Mouse (Mus musculus): ENCODE data around the gene Epha5. TPM values are rescaled to one million over a fixed set of nuclear protein-coding genes. Genes with fewer than 3 reads are reported as not detected.

Gene Epha5
- total RNA-seq, 4 experiments from 2014 or later = 0.03 to 0.12 (median 0.06) TPM; not detected in 1

DNA sequence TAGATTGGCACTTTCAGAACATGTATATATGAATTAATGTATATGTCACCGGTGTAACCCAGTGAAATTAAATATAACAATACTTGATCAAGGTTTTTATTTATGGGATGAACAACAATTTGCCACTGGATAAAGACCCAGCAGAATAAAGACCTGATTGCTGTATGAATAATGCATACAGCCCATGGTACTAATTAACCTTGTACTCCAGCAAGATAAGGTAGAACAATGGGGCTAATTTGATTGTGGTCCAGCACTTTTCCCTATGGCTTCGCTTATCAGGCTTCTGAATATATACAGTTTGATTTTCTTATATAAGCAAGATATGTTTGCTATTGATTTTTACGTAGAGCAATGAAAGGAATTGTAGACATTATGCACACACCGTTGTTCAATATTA lies 103.6 kb downstream of the Epha5 start:
- no peak for DNase-seq (ENCODE audit: low spot score)

DNA sequence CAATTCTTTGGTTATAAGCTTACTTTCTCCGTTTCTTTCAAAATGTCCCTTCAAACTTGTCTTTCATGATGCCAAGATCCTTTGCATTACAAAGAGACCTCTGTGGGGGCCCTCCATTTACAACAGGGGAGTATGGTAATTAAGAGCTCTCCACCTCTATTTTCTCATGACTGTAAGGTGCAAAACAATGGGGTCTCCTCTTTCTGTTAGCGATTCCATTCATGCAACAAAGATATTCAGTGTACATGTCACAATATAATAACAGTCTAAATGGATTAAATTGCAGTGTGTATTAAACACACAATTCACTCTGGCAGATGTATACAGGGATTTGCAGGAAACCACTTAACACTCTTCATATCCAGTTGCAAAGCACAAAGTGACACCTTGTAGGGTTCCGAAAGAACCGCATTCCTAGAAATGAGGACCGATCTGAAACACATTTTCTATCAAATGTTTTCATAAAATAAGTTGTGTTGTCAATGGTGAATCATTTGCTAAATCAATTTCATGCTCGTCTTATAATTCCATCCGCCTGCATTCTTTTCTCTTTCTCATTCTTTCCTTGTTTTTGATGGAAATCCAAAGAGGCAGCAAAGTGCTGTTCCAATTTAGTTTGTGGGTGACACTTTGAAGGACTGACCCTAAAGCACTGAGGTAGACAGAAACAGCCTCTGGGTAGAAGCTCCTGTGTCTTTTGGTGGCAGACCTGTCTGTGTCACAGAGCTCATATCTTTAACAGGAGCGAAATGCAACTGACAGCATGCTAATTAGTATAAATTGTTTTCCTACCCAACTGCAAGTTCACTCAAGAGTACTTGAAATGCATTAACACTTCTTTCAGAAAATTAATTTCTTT lies 118.1 kb downstream of the Epha5 start:
- no peak for DNase-seq (ENCODE audit: low spot score)

DNA sequence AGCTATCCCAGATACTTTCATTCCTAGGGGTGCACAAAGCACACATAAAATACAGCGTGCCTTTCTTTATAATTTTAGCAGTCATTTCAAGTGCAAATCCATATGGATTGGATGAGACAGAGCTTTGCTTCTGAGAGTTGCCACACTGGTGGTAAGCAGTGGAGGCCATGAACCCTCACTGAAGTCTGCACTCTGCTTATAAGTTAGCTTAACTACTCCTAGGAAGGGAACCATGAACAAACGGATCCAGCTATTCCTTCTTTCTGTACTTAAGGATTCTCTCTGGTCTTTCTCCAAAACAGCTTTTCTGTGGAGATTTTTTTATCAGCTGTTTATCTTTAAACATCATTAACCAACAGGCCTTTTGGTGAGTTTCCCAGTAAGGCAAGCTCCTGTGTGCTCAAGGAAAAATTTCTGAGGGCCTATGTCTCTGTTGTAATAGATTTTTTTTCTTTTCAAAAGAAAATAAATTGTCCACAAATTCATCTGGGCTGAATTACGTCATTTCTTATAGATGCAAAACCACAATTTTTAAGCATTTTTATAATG lies 127.7 kb downstream of the Epha5 start:
- no peak for DNase-seq (ENCODE audit: low spot score)

DNA sequence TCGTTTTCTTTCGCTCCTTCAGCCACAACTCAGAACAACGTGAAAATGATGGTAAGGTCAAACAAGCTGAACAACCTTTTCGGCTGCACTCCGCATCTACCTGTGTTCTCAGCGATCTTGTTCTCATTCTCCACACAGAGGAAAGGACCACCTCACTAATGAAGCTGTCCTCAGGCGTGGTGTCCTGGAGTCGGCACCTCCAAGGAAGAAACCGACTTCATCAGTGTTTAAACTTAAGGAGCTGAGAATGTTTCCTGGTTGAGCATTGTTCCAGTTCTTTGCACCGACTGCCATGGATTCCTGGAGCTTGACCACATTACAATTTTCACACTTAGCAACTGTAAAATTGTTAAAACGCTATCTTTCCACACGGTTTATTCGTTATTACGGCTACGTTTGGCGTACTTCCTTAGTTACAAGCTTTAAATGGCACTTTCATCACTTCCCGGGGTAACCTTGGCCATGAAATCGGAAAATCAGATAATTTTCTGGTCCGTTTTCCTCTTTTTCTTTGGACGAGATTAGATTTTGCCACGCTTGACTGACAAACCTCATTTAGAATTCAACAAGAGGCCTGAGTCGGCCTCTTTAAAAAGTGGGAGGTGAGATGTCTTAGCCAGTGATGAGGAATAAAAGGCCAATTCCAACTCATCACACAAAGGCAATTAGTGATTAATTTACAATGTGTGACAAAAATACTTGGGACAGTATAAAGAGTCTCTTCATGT lies 135.7 kb downstream of the Epha5 start:
- no peak for DNase-seq (ENCODE audit: low spot score)

DNA sequence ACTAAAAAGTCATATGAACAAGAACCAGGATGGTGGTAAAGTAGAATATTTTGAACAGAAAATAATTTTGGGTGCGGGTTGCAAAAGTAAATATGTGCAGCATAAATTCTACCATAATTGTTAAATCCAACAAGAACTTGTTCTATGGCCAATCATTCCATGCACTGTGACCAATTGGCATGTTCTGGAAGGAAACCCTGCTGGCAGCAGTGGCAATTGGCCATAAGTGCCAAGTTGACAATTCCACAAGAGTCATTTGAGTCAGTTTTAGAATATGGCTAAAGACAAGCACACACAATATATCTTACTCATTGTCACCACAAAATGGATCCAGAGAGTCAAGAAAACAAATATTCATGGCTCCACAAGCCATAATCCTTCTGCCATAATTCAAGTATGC lies 140.2 kb downstream of the Epha5 start:
- DNase-seq (ENCODE audit: low spot score) = no peak

DNA sequence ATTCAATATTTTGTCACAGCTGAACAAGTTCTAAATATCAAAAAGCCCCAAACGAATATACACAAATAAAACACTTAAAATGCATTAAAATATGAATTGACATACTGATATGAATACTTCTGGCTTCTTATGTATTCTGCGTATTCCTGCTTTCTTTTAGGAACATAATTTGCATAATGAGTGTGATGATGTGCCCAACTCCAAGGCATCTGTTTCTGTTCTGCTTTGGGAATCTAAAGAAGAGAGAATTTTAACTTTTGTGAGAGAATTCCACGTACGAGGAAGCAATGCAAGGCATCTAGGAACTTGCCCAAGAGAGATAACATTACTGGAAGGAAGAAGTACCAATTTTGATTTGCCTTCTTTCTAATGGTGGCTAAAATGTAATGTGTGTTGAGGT lies 151.8 kb downstream of the Epha5 start:
- DNase-seq (ENCODE audit: low spot score) = no peak

DNA sequence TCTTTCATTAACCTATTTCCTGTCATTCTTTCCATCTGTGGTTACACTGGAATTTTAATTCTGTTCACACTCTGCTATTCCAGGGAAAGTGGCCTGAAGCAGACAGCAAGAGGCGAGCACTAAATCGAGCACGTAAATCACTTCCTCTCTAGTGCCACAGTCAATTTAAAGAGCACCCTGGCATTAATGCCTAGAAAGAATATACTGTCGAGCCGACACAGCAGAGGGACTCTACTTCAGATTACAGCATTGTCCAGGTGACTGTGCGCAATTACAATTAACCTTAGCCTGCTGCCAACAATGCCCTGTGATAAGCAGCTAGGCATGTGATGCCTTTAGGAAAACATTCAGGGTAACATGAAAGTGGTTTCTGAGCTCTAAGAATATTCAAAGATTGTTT lies 153.2 kb downstream of the Epha5 start:
- DNase-seq (ENCODE audit: low spot score) = no peak

DNA sequence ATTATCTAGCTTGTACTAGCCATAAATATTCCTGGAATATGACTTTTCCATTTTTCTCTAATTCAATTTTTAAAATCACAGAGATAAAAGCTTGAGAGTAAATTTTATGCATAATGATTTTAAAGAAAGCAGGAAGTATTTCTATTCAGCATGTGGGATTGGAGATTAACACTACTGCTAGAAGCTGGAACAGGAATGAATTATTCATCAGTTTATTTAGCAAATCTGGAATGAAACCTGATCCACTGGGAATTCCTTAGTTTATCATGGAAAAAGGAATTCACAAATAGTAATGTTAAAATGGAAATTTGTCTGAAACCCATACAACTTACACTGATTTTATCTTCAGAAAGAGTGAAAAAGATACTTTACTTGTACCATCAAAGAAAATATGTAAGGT lies 187.2 kb downstream of the Epha5 start:
- no peak for DNase-seq (ENCODE audit: low spot score)

DNA sequence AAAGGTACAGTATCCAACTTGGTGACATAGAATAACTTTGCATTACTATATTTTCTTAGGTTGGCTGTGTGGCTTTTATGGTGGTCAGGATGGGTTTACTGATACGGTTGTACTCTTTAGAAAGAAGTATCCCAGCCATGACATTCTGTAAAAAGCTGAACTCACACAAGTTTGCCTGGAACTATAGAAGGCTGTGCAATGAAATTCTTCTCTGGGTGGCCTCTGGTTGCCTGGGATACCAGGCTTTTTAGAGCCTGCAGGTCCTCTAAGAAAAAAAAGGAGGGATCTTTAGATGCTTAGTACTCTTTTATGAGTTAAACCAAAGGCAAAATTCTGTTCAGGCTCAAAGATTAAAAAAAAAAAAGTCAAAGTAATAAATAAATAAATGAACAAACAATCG lies 208.6 kb downstream of the Epha5 start:
- DNase-seq (ENCODE audit: low spot score) = no peak

DNA sequence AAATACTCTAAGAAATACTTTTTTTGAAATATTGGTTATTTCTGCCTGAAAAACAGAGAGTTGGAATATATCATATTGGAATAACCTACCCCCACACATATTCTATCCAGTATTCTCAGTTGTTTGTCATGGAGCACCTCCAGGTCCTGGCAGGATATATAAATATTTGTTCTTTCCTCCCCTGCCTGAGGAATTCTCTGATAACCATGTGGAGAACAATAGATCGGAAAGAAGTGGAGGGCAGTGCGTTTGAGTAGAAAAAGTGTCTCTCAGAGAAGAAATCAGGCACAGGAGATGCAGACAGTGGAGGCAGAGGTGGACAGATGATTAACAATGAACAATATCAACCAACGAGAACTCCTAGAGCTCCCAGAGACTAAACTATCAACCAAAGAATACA lies 223.8 kb downstream of the Epha5 start:
- no peak for DNase-seq (ENCODE audit: low spot score)

DNA sequence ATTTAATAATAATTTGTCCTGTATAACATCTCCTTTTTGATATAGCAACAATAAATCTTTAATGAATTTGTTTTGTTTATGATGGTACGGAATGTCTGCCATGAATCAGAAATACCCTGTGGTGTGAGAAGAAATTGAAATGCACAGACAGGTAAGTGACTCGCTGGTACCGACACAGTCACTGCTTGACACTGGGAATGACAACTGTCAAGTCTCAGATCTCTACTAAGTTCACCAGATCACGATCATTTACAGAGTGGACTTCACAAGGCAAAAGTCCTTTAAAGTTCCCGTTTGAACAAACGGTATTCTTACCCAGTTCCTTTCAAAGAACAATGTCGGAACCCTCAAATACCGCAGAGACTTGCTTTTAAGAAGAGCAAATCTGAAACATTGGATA lies 233.0 kb downstream of the Epha5 start:
- no peak for DNase-seq (ENCODE audit: low spot score)

DNA sequence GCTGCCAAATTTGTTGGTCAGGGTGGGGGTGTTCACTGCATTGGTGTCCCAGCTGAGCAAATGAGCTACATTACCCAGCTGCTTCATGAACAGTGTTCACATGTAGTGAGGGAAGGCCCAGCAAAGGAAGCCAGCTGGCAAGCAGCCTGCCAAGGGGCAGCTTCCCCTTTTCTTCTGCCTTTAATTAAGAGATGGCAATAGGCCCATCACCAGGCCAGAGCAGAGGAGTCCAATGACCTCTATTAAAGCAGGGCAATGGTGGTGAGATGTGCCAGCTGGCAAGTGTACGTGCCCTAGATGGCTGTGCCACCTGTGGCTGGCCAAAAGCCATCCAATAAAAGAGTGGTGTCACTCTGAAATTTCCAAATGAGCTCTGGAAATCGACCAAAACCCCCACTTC lies 264.1 kb downstream of the Epha5 start:
- no peak for DNase-seq (ENCODE audit: low spot score)

DNA sequence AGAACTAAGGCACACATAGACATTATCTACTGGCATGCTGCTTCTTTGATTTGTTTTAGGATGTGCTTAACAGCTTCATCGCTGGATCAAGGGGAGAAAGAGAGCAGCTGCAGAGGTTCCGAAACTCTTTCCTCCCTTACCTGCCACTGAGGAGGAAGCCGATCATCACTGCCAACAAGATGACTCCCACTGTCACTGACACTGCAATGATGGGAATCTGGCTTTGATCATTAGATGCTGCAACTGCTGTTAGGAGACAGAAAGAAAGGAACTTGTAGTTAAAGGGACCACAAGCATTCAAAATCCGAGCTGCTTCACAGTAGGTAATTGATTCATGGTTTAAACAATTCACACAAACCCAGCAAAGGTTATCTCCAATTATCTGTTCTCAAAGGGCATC lies 275.0 kb downstream of the Epha5 start:
- DNase-seq (ENCODE audit: low spot score) = no peak

DNA sequence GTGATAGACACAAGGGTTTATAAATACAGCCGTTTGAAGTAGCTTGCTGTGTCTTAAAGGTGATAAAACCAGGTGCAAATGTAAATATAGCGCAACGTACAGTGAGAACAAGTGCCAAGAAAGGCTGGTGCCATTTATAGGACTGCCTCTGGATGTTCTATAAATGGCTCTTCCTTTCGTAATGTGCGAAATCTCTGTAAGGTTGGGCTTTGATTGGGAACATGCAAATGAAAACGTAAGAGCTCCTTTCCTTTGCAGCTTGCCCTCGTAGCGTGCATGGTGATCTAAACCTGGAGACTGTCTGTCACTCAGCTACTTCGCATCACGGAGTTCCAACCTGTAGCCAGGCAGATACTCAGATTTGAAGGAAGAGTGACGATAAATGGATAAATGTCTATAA lies 321.2 kb downstream of the Epha5 start:
- DNase-seq (ENCODE audit: low spot score) = no peak

DNA sequence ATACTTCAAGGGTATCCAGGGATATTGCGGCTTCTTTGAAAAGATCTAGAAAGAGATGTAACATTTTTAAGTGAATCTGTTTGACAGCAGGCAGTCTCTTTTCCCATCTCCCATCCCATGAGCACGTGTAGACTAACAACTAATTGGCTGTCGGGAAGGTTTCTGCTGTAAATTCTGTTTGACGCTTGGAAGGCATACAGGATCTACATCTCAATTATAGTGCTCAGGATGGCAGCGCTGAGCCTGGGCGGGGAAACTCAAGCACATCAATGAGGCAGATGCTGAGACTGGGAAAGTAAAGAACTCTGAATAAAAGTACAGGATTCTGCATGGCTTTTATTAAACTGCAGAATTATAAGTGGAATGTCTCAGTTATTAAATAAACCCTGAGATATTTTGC lies 335.9 kb downstream of the Epha5 start:
- DNase-seq (ENCODE audit: low spot score) = no peak

DNA sequence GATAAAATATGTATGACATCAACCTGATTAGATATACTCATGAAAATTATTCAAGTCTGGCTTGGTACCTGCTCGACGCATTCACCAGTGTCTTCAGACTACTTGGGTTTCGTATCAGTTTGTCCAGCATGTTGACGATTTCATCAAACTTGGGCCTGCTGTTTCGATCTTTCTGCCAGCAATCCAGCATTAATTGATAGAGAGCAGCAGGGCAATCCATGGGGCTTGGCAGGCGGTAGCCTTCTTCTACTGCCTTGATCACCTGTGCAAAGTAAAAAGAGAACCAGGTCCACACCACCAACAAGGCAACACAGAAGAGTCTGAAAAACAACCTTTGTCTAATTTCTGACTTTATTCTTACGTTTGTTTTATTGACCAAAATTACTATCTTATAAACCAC lies 346.2 kb downstream of the Epha5 start:
- DNase-seq (ENCODE audit: low spot score) = no peak

DNA sequence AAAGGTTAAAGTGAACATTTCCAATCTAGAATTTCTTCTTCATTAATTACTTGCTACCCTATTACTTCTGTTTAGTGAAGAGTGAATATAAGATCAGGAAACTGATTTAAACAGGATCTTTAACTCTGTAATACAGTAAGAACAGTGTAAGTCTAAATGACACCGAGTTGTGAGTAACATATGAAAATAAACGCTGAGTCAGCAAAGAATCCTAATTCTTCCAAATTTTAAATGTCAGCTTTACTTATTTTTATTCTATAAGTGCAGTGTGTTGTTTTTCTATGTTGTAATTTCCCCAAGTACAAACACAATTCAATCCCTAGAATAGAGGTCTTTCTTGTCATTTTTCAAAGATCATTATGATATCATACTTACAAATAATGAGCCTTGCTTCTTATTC lies 363.3 kb downstream of the Epha5 start:
- DNase-seq (ENCODE audit: low spot score) = no peak

DNA sequence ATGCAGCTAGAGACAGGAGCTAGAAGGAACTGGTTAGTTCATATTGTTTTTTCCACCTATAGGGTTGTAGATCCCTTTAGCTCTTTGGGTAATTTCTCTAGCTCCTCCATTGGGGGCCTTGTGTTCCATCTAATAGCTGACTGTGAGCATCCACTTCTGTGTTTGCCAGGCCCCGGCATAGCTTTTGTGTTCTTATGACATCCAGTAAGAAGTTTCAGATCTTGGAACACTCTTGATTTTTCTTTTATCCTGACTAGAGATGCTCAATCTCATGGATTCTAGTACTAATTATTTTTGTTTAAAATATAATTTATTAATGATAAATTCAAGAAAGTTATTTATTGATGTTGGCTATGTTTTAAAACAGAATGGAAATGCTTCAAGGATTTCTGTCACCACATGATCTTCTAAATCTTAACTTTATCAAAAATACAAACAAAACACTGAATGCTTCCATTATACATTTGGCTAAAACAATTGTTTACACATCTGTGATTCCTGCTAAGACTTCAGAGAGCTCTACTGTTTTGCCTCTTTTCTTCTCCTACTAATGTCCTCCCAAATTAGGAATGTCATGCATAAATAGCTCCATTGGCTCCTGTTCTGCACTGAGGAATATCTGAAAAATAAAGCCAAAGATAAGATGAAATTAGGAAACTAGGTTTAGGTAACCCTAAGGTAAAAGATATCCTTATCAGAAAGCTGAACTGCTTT lies 379.8 kb downstream of the Epha5 start:
- no peak for DNase-seq (ENCODE audit: low spot score)
